Mouse (Mus musculus): ENCODE measurements around the gene Alx3.

The Alx3 gene

DNA sequence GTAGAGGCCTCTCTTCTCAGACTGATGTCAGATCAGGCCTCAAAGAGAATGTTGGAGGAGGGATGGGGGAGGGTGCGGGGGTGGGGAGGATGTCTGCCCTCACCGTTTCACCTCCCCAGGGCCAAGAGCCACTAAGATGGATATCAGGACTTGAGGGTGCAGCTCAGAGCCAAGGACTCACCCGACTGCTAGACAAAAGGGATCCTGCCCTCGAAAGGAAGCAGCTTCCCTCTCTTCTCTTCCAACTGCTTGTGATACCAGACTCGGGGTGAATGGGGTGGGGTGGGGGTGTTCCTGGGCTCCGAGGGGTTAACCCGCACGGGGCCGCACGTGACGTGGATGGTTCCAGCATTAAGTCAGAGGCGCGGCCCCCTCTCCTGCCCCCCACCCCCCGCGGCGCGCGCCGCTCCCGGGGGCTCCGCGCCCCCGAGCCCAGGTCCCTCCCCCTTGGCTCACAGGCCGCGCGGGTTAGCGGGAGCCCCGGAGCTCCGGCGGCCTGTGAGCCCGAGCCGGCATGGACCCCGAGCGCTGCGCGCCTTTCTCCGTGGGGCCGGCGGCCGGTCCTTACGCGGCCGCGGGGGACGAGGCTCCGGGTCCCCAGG, at the start of gene Alx3:
Gene Alx3, plus strand, starts transcription at position 370 of the 602 bp plus-strand sequence.
- DNase-seq (ENCODE audit: low spot score): no peak

GRCm38 (mm10) chr3:107545278-107545677, 49.6 kb upstream of the Alx3 start:
- DNase-seq (ENCODE audit: low spot score): no peak

- no peak for DNase-seq (ENCODE audit: low spot score)
Measured at GRCm38 (mm10) chr3:107545716-107546412, 49.0 kb upstream of the Alx3 start.

DNA sequence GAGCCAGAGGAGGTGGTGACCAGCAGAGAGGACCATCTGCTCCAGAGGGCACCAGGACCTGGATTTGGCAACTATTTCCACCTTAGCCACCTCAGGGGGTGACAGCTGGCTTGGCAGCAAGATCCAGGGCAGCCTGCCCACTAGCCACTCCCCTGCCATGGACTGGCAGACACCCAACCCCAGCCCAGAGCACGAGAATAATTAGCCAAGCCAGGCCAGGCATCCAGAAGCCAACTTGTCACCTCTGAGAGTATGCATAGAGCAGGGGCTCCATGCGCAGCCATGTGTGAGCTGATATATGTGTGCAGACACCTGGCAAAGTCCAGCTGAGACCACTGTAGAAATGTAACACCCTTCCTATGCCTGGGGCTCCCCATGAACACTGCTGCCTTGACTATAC, 47.9 kb upstream of the Alx3 start:
- DNase-seq (ENCODE audit: low spot score): no peak

DNA sequence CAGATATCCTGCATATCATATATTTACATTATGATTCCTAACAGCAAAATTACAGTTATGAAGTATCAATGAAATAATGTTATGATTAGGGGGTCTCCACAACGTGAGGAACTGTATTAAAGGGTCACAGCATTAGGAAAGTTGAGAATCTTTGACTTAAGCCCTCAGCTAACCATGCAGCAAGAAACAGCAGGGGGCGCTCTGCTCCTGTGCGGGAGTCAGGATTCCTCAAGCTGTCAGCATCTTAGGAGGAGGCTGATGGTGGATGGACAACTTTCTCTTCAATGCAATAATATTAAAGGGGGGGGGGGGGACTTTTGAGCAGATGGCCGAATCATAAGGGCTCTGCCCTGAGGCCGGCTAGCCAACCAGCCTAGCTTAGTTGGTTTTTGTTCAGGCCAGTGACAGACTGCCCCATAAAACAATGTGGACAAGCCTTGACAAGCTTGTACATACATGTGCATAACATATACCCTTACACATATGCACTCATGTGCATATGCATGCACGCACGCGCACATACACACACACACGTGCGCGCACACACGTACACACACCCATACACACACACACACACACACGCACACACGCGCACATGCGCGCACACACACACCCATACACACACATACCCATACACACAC, 44.3 kb upstream of the Alx3 start:
- DNase-seq (ENCODE audit: low spot score): peak; percentile 55

DNA sequence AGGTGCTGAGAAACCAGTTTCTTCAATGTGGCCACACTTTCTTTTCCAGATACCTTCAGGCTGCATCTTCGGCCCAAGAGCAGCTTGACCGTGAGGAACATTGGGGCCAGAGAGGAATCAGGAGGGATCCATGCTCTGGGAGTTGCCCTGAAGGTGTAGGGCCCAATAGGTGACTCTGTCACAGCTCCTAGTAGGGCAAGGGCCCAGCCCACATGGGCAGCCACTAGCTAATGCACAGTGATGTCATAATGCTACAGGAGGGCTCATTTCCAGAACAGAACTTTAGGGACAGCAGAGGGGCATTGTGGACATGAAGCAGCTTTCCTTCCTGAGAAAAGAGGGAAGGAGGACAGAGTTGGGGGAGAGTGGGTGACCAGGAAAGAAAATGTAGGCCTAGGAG, 40.0 kb upstream of the Alx3 start, which contains the start of gene Ubl4b:
Gene Ubl4b, minus strand, starts transcription at position 232 of the 400 bp plus-strand sequence.
- DNase-seq (ENCODE audit: low spot score): no peak

DNA sequence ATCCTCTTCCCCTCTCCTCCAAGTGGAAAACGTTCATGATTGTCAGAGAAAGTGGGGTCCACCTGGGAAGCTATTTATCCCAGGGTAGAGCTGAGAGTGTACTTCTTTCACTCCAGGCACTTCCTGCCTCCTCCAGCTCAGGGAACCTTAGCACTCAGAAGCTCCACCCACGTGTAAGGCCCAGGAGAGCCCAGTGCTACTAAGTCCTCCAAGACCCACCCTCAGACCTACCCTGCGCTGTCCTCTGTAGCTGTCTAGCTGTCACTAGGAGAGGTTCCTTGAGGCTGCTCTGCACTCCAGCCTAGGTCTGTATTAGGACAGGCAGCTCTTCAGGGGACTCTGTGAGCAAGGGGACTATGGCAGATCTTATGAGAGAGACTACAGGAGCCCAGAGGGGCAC, 36.1 kb upstream of the Alx3 start:
- no peak for DNase-seq (ENCODE audit: low spot score)

GRCm38 (mm10) chr3:107559183-107559582, 35.6 kb upstream of the Alx3 start:
- DNase-seq (ENCODE audit: low spot score): peak; percentile 37

DNA sequence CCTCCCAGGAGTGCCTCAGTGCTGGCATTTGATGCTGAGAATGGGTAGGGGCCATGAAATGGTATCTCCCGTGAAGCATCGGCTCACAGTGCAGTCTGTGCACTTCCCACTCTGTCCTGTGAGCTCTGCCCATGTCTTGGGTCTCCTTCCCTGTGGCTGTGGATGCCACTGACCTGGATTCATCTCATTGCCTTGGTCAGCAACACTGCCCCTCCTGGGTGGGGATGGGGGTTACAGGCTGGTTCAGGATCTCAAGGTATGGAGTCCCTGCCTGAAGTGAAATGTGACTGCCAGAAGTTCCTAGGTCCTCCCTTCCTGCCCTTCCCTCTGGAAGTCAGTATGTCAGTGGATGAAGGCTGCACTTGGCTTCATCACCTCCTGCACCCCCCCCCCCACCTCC, 32.7 kb upstream of the Alx3 start:
- no peak for DNase-seq (ENCODE audit: low spot score)

DNA sequence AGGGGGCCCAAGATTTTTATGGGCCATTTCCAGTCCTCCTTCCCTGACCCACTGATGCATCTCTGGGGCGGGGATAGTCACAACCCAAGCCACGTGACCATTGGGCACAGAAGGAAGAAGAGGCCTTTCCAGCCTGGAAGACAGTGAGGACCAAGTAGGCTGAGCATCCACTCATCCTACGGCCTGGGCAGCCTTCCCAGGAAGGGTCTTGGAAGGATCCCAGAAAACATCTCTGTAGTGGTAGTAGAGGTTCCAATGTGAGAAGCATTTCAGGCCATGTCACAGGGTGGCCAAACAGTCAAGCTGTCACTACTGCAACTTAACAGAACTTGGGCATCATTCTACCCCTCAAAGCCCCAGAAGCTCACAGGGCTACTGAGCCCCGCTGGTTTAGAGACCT, 32.2 kb upstream of the Alx3 start:
- DNase-seq (ENCODE audit: low spot score): no peak

DNA sequence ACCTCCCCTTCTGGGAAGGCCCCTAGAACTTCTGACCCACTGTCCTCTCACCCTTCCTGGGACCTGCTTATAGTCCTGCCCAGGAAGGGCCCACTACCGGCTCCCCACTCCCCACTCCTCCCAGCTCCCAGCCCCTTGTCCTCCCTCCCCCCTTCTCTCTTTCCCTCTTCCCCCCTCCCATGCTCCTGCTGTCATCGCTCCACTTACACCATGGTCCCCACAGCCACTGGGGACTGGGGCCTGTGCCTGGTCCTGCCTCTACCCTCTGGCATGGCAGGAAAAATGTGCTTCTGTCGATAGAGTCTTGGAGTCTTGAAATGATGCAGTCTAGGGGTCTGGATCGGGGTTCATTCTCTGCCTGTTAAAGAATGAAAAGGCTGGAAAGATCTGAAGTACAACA, 31.0 kb upstream of the Alx3 start:
- no peak for DNase-seq (ENCODE audit: low spot score)

GRCm38 (mm10) chr3:107565331-107565730, 29.5 kb upstream of the Alx3 start:
- no peak for DNase-seq (ENCODE audit: low spot score)

- no peak for DNase-seq (ENCODE audit: low spot score)
Measured at GRCm38 (mm10) chr3:107567766-107568165, 27.1 kb upstream of the Alx3 start.

DNA sequence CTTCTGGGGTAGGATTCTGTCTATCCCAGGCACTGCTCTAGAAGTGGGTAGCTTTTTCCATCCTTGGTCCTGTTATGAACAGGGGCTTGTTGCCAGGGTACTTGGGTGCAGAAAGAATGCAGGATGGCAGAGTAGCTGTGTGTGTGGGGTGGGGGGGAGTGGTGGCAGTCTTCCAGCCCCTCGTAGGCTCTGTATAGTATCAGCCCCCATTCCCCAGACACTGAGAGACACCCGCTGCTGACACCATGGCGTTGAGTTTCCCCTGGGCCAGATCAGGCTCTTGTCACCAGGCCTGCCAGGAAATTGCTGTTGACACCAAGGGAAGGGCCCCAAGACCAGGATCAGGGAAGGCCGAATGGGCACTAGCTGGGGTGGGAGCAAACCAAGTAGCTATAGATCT, 26.1 kb upstream of the Alx3 start:
- no peak for DNase-seq (ENCODE audit: low spot score)

GRCm38 (mm10) chr3:107571205-107571604, 23.6 kb upstream of the Alx3 start:
- DNase-seq (ENCODE audit: low spot score): no peak

DNA sequence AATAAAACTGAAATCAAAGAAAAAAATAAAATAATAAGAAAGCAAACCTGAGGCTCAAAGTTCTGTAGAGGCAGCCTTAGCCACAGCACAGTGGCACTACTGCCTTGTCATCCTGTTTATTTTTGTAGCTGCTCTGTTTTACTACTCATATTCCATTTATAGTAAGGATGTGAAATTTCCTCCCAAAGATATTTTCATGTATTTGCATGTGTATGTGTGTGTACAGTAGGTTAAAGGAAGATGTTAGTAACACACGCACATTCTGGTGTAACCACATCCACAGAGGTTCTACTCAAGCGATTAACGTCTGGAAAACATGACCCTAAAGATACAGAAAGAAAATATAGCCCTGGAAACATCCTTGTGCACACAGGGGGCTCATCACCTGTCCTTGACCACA, 18.0 kb upstream of the Alx3 start:
- no peak for DNase-seq (ENCODE audit: low spot score)

GRCm38 (mm10) chr3:107577810-107578390, 16.9 kb upstream of the Alx3 start:
- DNase-seq (ENCODE audit: low spot score): no peak

GRCm38 (mm10) chr3:107579466-107579865, 15.4 kb upstream of the Alx3 start:
- DNase-seq (ENCODE audit: low spot score): peak; percentile 62

GRCm38 (mm10) chr3:107581103-107582010, 13.5 kb upstream of the Alx3 start:
- no peak for DNase-seq (ENCODE audit: low spot score)

DNA sequence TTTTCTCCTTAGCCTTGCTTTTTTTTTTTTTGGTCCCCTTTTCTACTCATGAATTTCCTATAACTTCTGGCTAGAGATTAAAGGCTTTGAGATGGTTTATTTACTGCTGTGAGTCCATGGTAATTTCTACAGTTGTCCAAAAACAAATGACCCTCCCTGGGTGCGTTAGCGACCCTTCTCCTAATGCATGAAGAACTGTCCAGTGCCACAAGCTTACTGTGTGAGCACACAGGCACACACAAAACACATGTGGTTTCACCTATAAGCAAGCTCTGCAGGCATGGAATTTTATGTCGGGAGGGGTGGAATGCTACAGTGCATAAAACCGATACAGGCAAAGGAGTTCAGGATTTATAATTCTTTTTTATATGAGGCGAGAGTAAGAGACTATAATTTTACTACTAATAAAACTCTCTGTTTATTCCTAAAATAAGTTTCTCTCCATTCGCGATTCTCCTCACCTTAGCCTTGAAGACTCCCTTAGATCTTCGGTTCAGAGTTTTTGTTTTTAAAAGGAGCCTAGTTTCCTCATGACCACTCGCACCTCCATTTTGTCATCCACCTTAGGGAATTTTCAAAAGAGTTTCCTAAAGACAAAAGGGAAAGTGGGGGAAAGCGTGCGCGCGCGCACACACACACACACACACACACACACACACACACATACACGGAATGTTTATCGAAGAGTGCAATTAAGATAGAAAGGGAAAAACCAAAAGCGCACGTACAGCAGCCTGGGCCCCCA, 12.5 kb upstream of the Alx3 start:
- DNase-seq (ENCODE audit: low spot score): no peak

Data from urinary bladder, postnatal 25 days (tissue).